In the genomic region with DNA sequence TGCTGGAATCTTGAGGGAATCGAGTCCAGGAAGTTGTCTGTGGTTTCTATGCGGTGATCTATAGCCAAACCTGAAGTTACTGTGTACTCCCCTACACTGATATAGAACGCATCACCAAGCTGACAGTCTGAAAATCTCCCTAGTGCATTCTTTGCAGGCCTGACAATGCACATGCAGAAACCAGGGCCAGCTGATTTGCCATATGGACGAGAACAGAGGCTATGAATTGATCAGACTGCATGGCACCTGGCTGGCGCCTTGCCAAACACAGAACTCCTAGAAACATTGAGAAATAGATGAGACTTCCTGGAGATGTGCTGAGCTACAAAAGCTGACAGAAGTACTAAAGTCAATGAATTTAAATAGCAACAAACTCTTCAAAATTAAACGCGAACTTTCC, we compare ENCODE assay signal across 24 mouse cellular contexts.
DNase-seq lines count a peak whose midpoint lies in the region; ATAC-seq and TF ChIP-seq lines count a peak whose summit lies in the region.
"Had no signal": no experiment of that assay in that cellular context is flagged by ENCODE, and none has a peak within 500 bp of the region (broad histone marks: within the 10 kb centered on the region; RNA-seq: fewer than 3 reads in every experiment).

No protein-coding gene starts in this region.

- H3K4me1 ChIP-seq in forebrain, embryonic 13.5 days: no peaks in the 10 kb centered on the region
- H3K4me1 ChIP-seq in forebrain, postnatal 0 days (ENCODE audit: insufficient read depth): no peaks in the 10 kb centered on the region
- no peaks in the 10 kb centered on the region for H3K4me1 ChIP-seq in hindbrain, postnatal 0 days (ENCODE audit: insufficient read depth, low read length)
- H3K4me1 ChIP-seq in hindbrain, embryonic 13.5 days (replicated peaks): no peaks in the 10 kb centered on the region
- no peaks in the 10 kb centered on the region for H3K4me1 ChIP-seq in stomach, postnatal 0 days (replicated peaks; ENCODE audit: control insufficient read depth, insufficient read depth)
- H3K4me1 ChIP-seq: embryonic facial prominence, embryonic 15.5 days; heart, embryonic 13.5 days; limb, embryonic 10.5 days; liver, embryonic 15.5 days; lung, embryonic 15.5 days had no signal

- H3K4me3 ChIP-seq in forebrain, embryonic 13.5 days: no peak overlapping the region
- H3K4me3 ChIP-seq in forebrain, postnatal 0 days (ENCODE audit: low read depth, low read length): no peak overlapping the region
- no peak overlapping the region for H3K4me3 ChIP-seq in hindbrain, postnatal 0 days (ENCODE audit: low read length)
- no peak overlapping the region for H3K4me3 ChIP-seq in hindbrain, embryonic 13.5 days
- no peak overlapping the region for H3K4me3 ChIP-seq in stomach, postnatal 0 days (ENCODE audit: low read depth, low read length)
- H3K4me3 ChIP-seq: embryonic facial prominence, embryonic 15.5 days; heart, adult 2 months; heart, embryonic 13.5 days; left cerebral cortex, adult 2 months; limb, embryonic 10.5 days; liver, embryonic 15.5 days; lung, embryonic 15.5 days had no signal

- no peak overlapping the region for H3K4me2 ChIP-seq in forebrain, embryonic 13.5 days
- H3K4me2 ChIP-seq in forebrain, postnatal 0 days (ENCODE audit: low read depth): no peak overlapping the region
- no peak overlapping the region for H3K4me2 ChIP-seq in hindbrain, postnatal 0 days (ENCODE audit: low read depth, low read length)
- H3K4me2 ChIP-seq in hindbrain, embryonic 13.5 days: no peak overlapping the region
- no peak overlapping the region for H3K4me2 ChIP-seq in stomach, postnatal 0 days (replicated peaks; ENCODE audit: low read depth)
- H3K4me2 ChIP-seq: embryonic facial prominence, embryonic 15.5 days; heart, embryonic 13.5 days; liver, embryonic 15.5 days; lung, embryonic 15.5 days had no signal

- 84% methylated on average over 7 of the region's 7 CpGs for WGBS in forebrain, embryonic 13.5 days
- 81% methylated on average over 7 of the region's 7 CpGs for WGBS in forebrain, postnatal 0 days
- WGBS in hindbrain, postnatal 0 days: 69% methylated on average over 7 of the region's 7 CpGs
- 85% methylated on average over 7 of the region's 7 CpGs for WGBS in hindbrain, embryonic 13.5 days
- 74% methylated on average over 7 of the region's 7 CpGs for WGBS in stomach, postnatal 0 days

- TF ChIP-seq EP300 in stomach, postnatal 0 days (optimal IDR thresholded peaks at IDR 0.05): no peak

- no peak for DNase-seq in forebrain, postnatal 0 days
- DNase-seq in hindbrain, postnatal 0 days (ENCODE audit: low spot score): peak; percentile 47
- DNase-seq in right cerebral cortex, postnatal 10 days (ENCODE audit: low spot score in 2 of 2): peak; percentile 19 to 23
- DNase-seq in right cerebral cortex, postnatal 36 days (ENCODE audit: low spot score in 2 of 2): no peak
- peak; percentile 13 for DNase-seq in stomach, postnatal 0 days (ENCODE audit: low spot score)
- DNase-seq in spleen, adult 12 weeks (ENCODE audit: low spot score): no peak
- DNase-seq: adrenal gland, adult 2 months; cerebellum, adult 9-10 months; gastrocnemius, postnatal 25 days; heart, adult 2 months; kidney, adult 18-20 months; liver; lung, postnatal 4 days; spleen, adult 18-20 months had no signal

- H3K27ac ChIP-seq in forebrain, embryonic 13.5 days: no peak overlapping the region
- no peak overlapping the region for H3K27ac ChIP-seq in forebrain, postnatal 0 days (ENCODE audit: low read depth, low read length)
- H3K27ac ChIP-seq in hindbrain, postnatal 0 days: no peak overlapping the region
- H3K27ac ChIP-seq in hindbrain, embryonic 13.5 days: no peak overlapping the region
- no peak overlapping the region for H3K27ac ChIP-seq in stomach, postnatal 0 days (replicated peaks)
- H3K27ac ChIP-seq: embryonic facial prominence, embryonic 15.5 days; heart, adult 2 months; heart, embryonic 13.5 days; kidney, postnatal 0 days; left cerebral cortex, adult 2 months; limb, embryonic 10.5 days; liver, embryonic 15.5 days; lung, embryonic 15.5 days had no signal

- no peaks in the 10 kb centered on the region for H3K36me3 ChIP-seq in forebrain, embryonic 13.5 days (ENCODE audit: poor library complexity, severe bottlenecking)
- no peaks in the 10 kb centered on the region for H3K36me3 ChIP-seq in forebrain, postnatal 0 days (ENCODE audit: insufficient read depth)
- no peaks in the 10 kb centered on the region for H3K36me3 ChIP-seq in hindbrain, postnatal 0 days (ENCODE audit: insufficient read depth, low read length)
- H3K36me3 ChIP-seq in hindbrain, embryonic 13.5 days: no peaks in the 10 kb centered on the region
- no peaks in the 10 kb centered on the region for H3K36me3 ChIP-seq in stomach, postnatal 0 days (ENCODE audit: control insufficient read depth, insufficient read depth, low read length)
- H3K36me3 ChIP-seq: embryonic facial prominence, embryonic 15.5 days; heart, embryonic 13.5 days; limb, embryonic 10.5 days; liver, embryonic 15.5 days; lung, embryonic 15.5 days had no signal

- H3K27me3 ChIP-seq in forebrain, embryonic 13.5 days: no peaks in the 10 kb centered on the region
- H3K27me3 ChIP-seq in forebrain, postnatal 0 days (ENCODE audit: insufficient read depth, low read length): no peaks in the 10 kb centered on the region
- H3K27me3 ChIP-seq in hindbrain, postnatal 0 days (ENCODE audit: insufficient read depth, low read length): no peaks in the 10 kb centered on the region
- no peaks in the 10 kb centered on the region for H3K27me3 ChIP-seq in hindbrain, embryonic 13.5 days
- H3K27me3 ChIP-seq in stomach, postnatal 0 days (ENCODE audit: control insufficient read depth, insufficient read depth, low read length): no peaks in the 10 kb centered on the region
- H3K27me3 ChIP-seq: embryonic facial prominence, embryonic 15.5 days; heart, embryonic 13.5 days; liver, embryonic 15.5 days; lung, embryonic 15.5 days had no signal

- H3K9ac ChIP-seq in forebrain, embryonic 13.5 days: no peak overlapping the region
- no peak overlapping the region for H3K9ac ChIP-seq in forebrain, postnatal 0 days
- H3K9ac ChIP-seq in hindbrain, postnatal 0 days (replicated peaks; ENCODE audit: low read length): no peak overlapping the region
- H3K9ac ChIP-seq in hindbrain, embryonic 13.5 days: no peak overlapping the region
- H3K9ac ChIP-seq in stomach, postnatal 0 days (ENCODE audit: low read length): no peak overlapping the region
- H3K9ac ChIP-seq: embryonic facial prominence, embryonic 15.5 days; heart, embryonic 13.5 days; liver, embryonic 15.5 days; lung, embryonic 15.5 days had no signal

- TF ChIP-seq CTCF in forebrain, postnatal 0 days (IDR thresholded peaks at IDR 0.05; ENCODE audit: low read depth): no peak
- TF ChIP-seq CTCF in hindbrain, postnatal 0 days (IDR thresholded peaks at IDR 0.05; ENCODE audit: low read depth): no peak
- no peak for TF ChIP-seq CTCF in stomach, postnatal 0 days (IDR thresholded peaks at IDR 0.05; ENCODE audit: low read depth)

- no peaks in the 10 kb centered on the region for H3K9me3 ChIP-seq in forebrain, embryonic 13.5 days (replicated peaks)
- H3K9me3 ChIP-seq in forebrain, postnatal 0 days (ENCODE audit: low read length): no peaks in the 10 kb centered on the region
- H3K9me3 ChIP-seq in hindbrain, postnatal 0 days (ENCODE audit: low read length): no peaks in the 10 kb centered on the region
- no peaks in the 10 kb centered on the region for H3K9me3 ChIP-seq in hindbrain, embryonic 13.5 days
- no peaks in the 10 kb centered on the region for H3K9me3 ChIP-seq in stomach, postnatal 0 days (ENCODE audit: control insufficient read depth, low read length)
- H3K9me3 ChIP-seq: embryonic facial prominence, embryonic 15.5 days; heart, embryonic 13.5 days; limb, embryonic 10.5 days; liver, embryonic 15.5 days; lung, embryonic 15.5 days had no signal

- ATAC-seq in forebrain, embryonic 13.5 days: 0 out of 2 replicates have a peak, but pooled peaks have one; percentile 16
- ATAC-seq in forebrain, postnatal 0 days: no peak
- no peak for ATAC-seq in hindbrain, postnatal 0 days
- ATAC-seq in hindbrain, embryonic 13.5 days (ENCODE audit: low FRiP score): no peak
- no peak for ATAC-seq in stomach, postnatal 0 days (ENCODE audit: low FRiP score, low TSS enrichment)
- ATAC-seq: inflammation-experienced regulatory T-cells, adult 6 months had no signal

Comparison
In these comparisons a context has a peak if more than half of its experiments do, and no peak if none do; other contexts are left out.
1. DNase-seq: peak in hindbrain, postnatal 0 days (single experiment), right cerebral cortex, postnatal 10 days (2 of 2) and stomach, postnatal 0 days (single experiment); none in forebrain, postnatal 0 days (single experiment), right cerebral cortex, postnatal 36 days (0 of 2) and spleen, adult 12 weeks (single experiment).